Mouse (Mus musculus) limb, embryonic 12.5 days (tissue): ENCODE data around the gene Tmem92. TPM values are rescaled to one million over a fixed set of nuclear protein-coding genes. Genes with fewer than 3 reads are reported as not detected.

Experiments
- ATAC-seq: fragments of 200-750 bp; cut with Nextera tagmentation; 2 replicates; pipeline ENCODE4 v1.8.0; 2017; ENCODE audit warnings: low read depth, moderate TSS enrichment; ENCODE audit not compliant: insufficient number of reproducible peaks, insufficient read depth, low FRiP score, low TSS enrichment
- H3K27ac ChIP-seq: fragments of 300-500 bp; sonication (generic); 2 replicates; pipeline ENCODE4 v1.5.1; 2016; ENCODE audit warnings: mild to moderate bottlenecking, moderate library complexity
- H3K27me3 ChIP-seq: fragments of 300-500 bp; sonication (generic); 2 replicates; pipeline ENCODE4 v1.6.1; 2016; ENCODE audit warnings: mild to moderate bottlenecking, moderate library complexity
- H3K36me3 ChIP-seq: fragments of 300-500 bp; sonication (generic); 2 replicates; pipeline ENCODE4 v1.6.1; 2016; ENCODE audit warnings: mild to moderate bottlenecking, moderate library complexity
- H3K4me1 ChIP-seq: fragments of 300-500 bp; sonication (generic); replicated peaks from 2 replicates; pipeline ENCODE4 v1.6.1; 2016
- H3K4me2 ChIP-seq: fragments of 300-500 bp; sonication (generic); 2 replicates; pipeline ENCODE4 v1.6.1; 2016; ENCODE audit warnings: mild to moderate bottlenecking, moderate library complexity
- H3K4me3 ChIP-seq: fragments of 300-500 bp; sonication (generic); replicated peaks from 2 replicates; pipeline ENCODE4 v1.5.1; 2016; ENCODE audit warnings: mild to moderate bottlenecking
- H3K9ac ChIP-seq: fragments of 300-500 bp; sonication (generic); replicated peaks from 2 replicates; pipeline ENCODE4 v1.6.1; 2016; ENCODE audit warnings: mild to moderate bottlenecking, moderate library complexity
- H3K9me3 ChIP-seq: fragments of 300-500 bp; sonication (generic); 2 replicates; pipeline ENCODE4 v1.6.1; 2016; ENCODE audit warnings: mild to moderate bottlenecking, moderate library complexity
- WGBS: fragments of 180-500 bp; shearing (Covaris S2); methylation state at CpG from one replicate; pipeline ENCODE4 v1.1.7; 2016; 5-methylcytosine and 5-hydroxymethylcytosine counted together
- polyA plus RNA-seq: library from polyadenylated mRNA; unstranded; fragments of >200 nt; fragmentation: Nextera tagmentation; extraction: Ambion mirVana; gene quantifications from 2 replicates; pipeline ENCODE4 v1.2.1, GENCODE M21; 2016

Tmem92 gene
- polyA plus RNA-seq, 1 experiment from 2014 or later: not detected

DNA sequence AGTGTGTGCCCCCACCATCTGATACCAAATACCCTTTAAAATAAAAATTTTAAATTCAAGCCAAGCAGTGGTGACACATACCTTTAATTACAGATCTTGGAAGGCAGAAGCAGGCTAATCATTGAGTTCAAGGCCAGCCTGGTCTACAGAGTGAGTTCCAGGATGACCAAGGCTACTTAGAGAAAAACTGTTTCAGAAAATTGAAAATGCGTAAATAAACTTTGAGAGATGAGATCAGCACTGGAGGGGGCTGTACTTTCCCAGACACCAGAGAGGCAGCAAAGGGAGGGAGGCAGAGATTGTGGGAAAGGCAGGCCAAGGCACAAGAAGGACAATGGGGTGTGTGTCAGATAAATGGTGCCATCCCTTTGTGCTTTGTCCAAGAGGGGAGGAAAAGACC, 20.2 kb downstream of the Tmem92 start:
- H3K27me3 ChIP-seq: no peaks in the 10 kb centered on the region
- H3K36me3 ChIP-seq: no peaks in the 10 kb centered on the region
- H3K9me3 ChIP-seq: no peaks in the 10 kb centered on the region; the same call in 1 of the 2 replicates
- ATAC-seq: no peak
- WGBS: 93% methylated on average over 1 of the region's 1 CpGs
- no peak overlapping the region for H3K4me2 ChIP-seq
- no peak overlapping the region for H3K4me3 ChIP-seq
- no peak overlapping the region for H3K27ac ChIP-seq
- H3K4me1 ChIP-seq: no peaks in the 10 kb centered on the region
- no peak overlapping the region for H3K9ac ChIP-seq

DNA sequence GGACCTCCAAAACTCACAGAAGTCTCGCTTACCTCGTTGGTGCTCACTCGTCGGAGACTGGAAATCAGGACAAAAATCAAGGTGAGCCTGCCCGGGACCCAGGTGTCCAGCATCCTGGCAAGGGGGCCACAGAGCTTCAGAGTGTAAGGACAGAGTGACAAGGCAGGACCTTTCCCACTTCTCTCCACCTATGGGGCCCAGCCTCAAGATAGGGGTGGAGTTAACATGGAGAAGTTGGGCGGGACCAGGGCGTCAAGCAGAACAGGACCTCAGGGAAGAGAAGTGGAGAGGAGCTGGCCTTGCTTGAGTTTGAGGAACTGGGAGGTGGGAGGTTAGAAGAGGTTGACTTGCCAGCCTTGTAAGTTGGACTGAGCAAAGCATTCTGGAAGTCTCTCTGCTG, 21.7 kb downstream of the Tmem92 start:
- no peak overlapping the region for H3K27ac ChIP-seq
- no peak overlapping the region for H3K4me3 ChIP-seq
- 66% methylated on average over 7 of the region's 7 CpGs for WGBS
- H3K4me2 ChIP-seq: no peak overlapping the region
- H3K4me1 ChIP-seq: no peaks in the 10 kb centered on the region
- H3K27me3 ChIP-seq: no peaks in the 10 kb centered on the region
- no peaks in the 10 kb centered on the region for H3K36me3 ChIP-seq
- no peaks in the 10 kb centered on the region for H3K9me3 ChIP-seq
- no peak for ATAC-seq
- H3K9ac ChIP-seq: no peak overlapping the region

DNA sequence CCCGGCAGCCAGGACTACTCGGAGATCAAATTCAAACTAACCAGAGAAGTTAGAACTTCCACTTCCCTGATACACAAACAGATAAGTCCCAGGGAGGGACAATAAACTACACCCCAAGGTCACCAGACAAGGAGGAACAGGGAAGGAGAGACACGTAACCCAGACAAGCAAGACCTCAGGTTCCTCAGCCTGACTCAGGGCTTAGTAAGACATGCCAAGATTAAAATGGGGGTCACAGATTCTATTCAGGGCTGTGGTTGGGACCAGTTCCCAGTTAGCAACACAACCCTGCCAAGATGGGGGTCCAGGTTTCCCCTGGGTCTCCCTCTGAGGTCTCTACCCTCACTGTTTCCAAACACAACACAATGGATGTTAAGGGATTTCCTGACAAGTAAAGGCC, 22.1 kb downstream of the Tmem92 start:
- Histone ChIP-seq H3K27ac (no peak overlapping the region), H3K27me3 (no peaks in the 10 kb centered on the region), H3K36me3 (no peaks in the 10 kb centered on the region), H3K9me3 (no peaks in the 10 kb centered on the region), H3K4me2 (no peak overlapping the region), H3K9ac (no peak overlapping the region), H3K4me1 (no peaks in the 10 kb centered on the region), H3K4me3 (no peak overlapping the region)
- 85% methylated on average over 3 of the region's 3 CpGs for WGBS
- ATAC-seq: no peak

DNA sequence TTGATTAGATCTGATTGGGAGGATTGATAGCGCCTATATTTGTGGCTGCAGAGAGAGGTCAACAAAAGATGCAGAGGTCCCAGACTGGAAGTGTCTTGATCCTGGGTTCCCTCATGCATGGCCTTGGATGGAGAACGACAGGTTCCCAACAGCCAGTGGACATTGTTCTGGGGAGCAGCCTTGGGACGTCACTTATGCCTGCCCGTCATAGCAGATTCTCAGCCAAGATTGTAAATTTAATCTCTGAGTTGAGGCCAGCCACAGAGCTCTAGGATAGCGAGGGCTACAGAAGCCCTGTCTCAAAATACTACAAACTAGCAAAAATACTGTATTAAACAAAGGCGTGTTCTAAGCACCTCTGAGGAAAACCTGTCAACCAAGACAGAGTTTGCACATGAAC, 22.6 kb downstream of the Tmem92 start:
- H3K27ac ChIP-seq: no peak overlapping the region
- WGBS: 86% methylated on average over 6 of the region's 6 CpGs
- no peaks in the 10 kb centered on the region for H3K27me3 ChIP-seq
- H3K9ac ChIP-seq: no peak overlapping the region
- H3K4me3 ChIP-seq: no peak overlapping the region
- H3K9me3 ChIP-seq: no peaks in the 10 kb centered on the region
- H3K4me1 ChIP-seq: no peaks in the 10 kb centered on the region
- H3K4me2 ChIP-seq: no peak overlapping the region
- ATAC-seq: no peak
- no peaks in the 10 kb centered on the region for H3K36me3 ChIP-seq

DNA sequence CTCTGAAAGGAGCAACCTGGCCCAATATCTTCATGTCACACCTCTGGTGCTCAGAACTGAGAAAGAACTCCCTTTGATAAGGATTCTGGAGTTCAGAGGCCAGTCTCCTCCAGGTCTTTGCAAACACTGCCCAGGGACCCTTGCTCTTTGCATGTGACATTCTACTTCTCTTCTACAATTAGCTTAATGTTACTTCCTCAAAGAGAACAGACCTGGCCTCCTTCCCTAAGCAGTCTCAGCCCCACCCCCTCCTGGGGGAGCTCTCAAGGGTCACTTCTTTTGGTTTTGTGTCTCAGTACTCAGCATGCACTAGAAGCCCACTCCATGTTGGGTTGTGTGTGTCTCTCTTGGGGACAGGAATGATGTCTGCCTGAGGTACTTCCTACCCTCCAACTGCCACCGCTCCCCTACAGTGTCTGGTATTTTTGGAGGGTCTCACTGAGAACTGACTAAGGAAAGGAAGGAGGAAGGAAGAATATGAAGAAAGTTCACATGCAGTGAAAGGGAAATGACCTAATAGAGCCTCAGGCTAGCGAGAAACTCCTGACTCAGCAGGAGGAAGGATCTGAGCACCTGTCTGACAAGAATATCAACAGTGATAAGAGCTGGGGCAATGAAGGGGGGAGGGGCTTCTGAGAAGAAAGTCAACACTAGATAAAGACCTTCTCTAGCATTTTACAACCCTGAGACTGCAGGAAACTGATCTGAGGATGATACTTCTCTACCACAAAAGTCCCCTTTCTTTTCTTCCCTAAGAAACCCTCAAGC, 29.4 kb downstream of the Tmem92 start:
- no peaks in the 10 kb centered on the region for H3K36me3 ChIP-seq
- no peaks in the 10 kb centered on the region for H3K9me3 ChIP-seq
- no peak for ATAC-seq
- no peak overlapping the region for H3K4me2 ChIP-seq
- no peak overlapping the region for H3K4me3 ChIP-seq
- no peaks in the 10 kb centered on the region for H3K27me3 ChIP-seq
- H3K4me1 ChIP-seq: no peaks in the 10 kb centered on the region
- no peak overlapping the region for H3K9ac ChIP-seq
- no peak overlapping the region for H3K27ac ChIP-seq
- 53% methylated on average over 2 of the region's 2 CpGs for WGBS

DNA sequence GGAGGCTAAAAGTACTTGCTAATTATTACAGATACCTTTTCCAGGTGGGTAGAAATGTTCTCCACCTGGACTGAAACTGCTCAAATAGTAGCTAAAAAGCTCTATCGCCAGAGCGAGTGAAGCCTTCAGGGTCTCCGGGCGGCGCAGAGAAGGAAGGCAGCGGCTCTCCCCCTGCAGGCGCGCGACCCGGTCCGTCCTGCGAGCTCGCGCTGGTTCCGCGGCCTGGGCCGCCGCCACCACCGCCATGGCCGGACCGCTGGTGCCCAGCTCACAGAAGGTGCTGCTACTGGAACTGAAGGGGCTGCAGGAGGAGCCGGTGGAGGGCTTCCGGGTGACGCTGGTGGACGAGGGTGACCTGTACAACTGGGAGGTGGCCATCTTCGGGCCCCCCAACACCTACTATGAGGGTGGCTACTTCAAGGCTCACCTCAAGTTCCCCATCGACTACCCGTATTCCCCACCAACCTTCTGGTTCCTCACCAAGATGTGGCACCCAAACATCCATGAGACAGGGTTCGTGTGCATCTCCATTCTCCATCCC, 40.7 kb downstream of the Tmem92 start, which contains the start of gene Cdc34b:
TSS of gene Cdc34b (plus strand) at position 51 of the 541 bp plus-strand sequence.
- no peak within 1 kb of the TSS for H3K9ac ChIP-seq
- H3K27ac ChIP-seq: no peak within 1 kb of the TSS
- no peak for ATAC-seq
- peaks cover 4% of the 10 kb centered on the region; the same call in 1 of the 2 replicates for H3K9me3 ChIP-seq
- no peaks in the 10 kb centered on the region for H3K4me1 ChIP-seq
- peaks cover 15% of the 10 kb centered on the region for H3K27me3 ChIP-seq
- H3K4me2 ChIP-seq: no peak within 1 kb of the TSS
- H3K36me3 ChIP-seq: no peaks in the 10 kb centered on the region
- H3K4me3 ChIP-seq: no peak within 1 kb of the TSS
- WGBS: 81% methylated on average over 29 of the region's 29 CpGs

DNA sequence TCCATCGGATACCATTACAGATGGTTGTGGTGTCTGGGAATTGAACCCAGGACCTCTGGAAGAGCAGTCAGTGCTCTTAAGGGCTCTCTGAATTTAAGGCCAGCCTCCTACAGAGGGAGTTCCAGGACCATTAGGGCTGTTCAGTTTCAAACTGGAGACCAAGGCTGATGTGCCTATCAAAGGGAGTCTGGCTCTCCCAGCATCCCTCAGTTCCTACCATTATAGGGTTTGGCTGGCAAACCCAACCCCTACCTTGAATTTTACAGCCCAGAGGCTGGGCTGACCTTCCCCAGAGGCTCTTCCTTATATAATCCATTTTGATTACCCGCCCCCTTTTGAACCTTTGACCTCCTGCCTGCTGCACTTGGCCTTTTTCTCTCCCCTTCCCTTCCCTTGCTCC, 46.8 kb downstream of the Tmem92 start:
- Histone ChIP-seq H3K4me3 (no peak overlapping the region), H3K27ac (no peak overlapping the region), H3K4me2 (no peak overlapping the region), H3K9me3 (no peaks in the 10 kb centered on the region), H3K9ac (no peak overlapping the region), H3K27me3 (peaks cover 2% of the 10 kb centered on the region; the same call in 1 of the 2 replicates), H3K4me1 (no peaks in the 10 kb centered on the region), H3K36me3 (no peaks in the 10 kb centered on the region)
- no peak for ATAC-seq
- 69% methylated on average over 2 of the region's 2 CpGs for WGBS

DNA sequence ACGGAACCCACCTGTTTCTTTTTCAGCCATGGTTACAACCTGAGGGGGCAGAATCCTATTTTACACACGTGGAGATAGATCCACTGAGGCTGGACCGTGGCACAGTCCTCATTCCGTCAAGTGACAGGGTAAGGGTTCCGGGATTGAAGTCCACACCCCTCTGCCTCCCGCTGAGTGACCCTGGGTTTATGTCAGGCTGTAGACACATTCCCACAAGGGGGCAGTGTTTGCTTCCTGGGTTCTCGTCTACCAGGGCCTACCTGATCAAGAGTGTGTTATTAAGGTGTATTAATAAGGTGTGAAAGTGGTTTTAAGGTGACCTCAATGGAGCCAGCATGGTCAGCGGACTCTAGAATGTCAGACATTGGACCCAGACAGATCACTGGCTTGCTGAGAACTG, 49.7 kb downstream of the Tmem92 start:
- H3K36me3 ChIP-seq: no peaks in the 10 kb centered on the region
- no peak overlapping the region for H3K27ac ChIP-seq
- H3K9me3 ChIP-seq: no peaks in the 10 kb centered on the region
- H3K4me2 ChIP-seq: no peak overlapping the region
- ATAC-seq: no peak
- H3K4me3 ChIP-seq: no peak overlapping the region
- H3K9ac ChIP-seq: no peak overlapping the region
- WGBS: 40% methylated on average over 8 of the region's 8 CpGs
- no peaks in the 10 kb centered on the region for H3K27me3 ChIP-seq
- no peaks in the 10 kb centered on the region for H3K4me1 ChIP-seq

DNA sequence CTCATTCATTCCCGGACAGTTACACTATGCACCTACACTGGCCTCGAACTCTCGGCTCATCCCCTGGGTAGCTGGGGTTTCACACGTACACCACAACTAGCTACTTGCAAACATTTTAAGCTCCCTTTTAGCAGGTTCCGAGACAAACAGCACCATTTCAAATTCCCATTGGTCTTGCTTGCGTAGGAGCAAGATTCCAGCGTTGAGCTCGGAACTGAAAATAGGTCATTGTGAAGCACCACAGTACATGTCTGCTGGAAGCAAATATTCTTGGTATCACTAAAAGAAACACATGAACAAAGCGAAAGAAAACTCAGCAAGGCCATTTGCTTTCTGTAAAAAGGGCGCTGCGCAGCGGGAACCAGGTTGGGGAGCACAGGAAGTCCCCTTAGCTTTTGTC, 51.3 kb downstream of the Tmem92 start:
- H3K27me3 ChIP-seq: no peaks in the 10 kb centered on the region
- no peaks in the 10 kb centered on the region for H3K9me3 ChIP-seq
- H3K4me1 ChIP-seq: no peaks in the 10 kb centered on the region
- H3K36me3 ChIP-seq: no peaks in the 10 kb centered on the region
- no peak for ATAC-seq
- no peak overlapping the region for H3K4me2 ChIP-seq
- H3K9ac ChIP-seq: no peak overlapping the region
- no peak overlapping the region for H3K4me3 ChIP-seq
- H3K27ac ChIP-seq: no peak overlapping the region
- 84% methylated on average over 12 of the region's 12 CpGs for whole genome bisulfite sequencing

DNA sequence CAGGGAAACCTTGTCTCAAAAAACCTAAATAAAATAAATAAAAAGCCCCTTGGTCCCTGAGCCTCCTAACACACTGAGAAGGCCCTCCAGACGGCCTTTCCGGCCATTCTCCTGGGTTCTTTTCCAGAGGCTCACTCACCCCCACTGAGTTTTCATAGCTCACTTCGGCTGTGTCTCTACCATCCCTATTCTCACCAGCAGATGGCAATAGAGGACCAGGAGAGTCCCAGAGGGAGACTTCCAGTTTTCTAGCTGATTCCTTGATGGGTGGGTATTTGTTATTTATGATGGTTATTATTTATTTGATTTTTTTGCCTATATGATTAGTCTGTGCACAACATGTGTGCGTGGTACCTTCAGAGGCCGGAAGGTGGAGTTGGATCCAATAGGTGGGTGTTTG, 52.2 kb downstream of the Tmem92 start:
- Histone ChIP-seq H3K4me2 (no peak overlapping the region), H3K9me3 (no peaks in the 10 kb centered on the region), H3K4me3 (no peak overlapping the region), H3K4me1 (no peaks in the 10 kb centered on the region), H3K36me3 (no peaks in the 10 kb centered on the region), H3K27ac (no peak overlapping the region), H3K27me3 (no peaks in the 10 kb centered on the region), H3K9ac (no peak overlapping the region)
- whole genome bisulfite sequencing: 36% methylated on average over 5 of the region's 5 CpGs
- ATAC-seq: no peak

DNA sequence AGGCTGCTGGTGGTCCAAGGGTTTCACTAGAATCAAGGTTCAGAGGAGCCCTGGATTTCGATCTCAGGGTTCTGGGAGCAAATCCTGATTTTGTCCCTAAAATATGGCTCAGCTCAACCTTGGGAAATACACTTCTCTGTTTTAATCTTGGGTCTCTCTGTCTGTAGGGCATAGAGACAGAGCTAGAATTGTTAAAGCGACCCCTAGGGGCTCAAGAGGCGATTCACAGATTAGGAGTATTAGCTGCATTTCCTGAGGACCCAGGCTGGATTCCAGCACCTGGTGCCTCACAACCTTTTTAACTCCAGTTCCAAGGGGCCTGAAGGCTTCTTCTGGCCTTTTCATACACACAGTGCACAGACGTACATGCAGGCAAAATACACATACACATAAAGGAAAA, 52.9 kb downstream of the Tmem92 start:
- WGBS: 34% methylated on average over 4 of the region's 4 CpGs
- no peak for ATAC-seq
- H3K27me3 ChIP-seq: no peaks in the 10 kb centered on the region

DNA sequence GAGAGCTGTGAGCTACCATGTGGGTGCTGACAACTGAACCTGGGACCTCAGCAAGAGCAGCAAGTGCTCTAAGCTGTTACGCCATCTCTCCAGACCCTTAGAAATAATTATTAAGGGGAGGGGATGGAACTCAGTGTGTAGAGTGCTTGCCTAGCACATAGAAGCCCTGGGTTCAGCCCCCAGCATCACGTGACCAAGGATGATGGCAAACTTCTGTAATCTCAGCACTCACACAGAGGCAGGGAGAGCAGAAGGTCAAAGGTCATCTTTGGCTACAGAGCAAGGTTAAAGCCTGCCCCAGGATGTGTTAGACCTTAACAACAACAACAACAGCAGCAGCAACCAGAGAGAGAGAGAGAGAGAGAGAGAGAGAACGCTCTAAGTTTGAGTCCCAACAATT, 54.0 kb downstream of the Tmem92 start:
- Histone ChIP-seq H3K4me2 (no peak overlapping the region), H3K36me3 (no peaks in the 10 kb centered on the region), H3K27me3 (no peaks in the 10 kb centered on the region), H3K9ac (no peak overlapping the region), H3K4me3 (no peak overlapping the region), H3K4me1 (no peaks in the 10 kb centered on the region), H3K27ac (no peak overlapping the region), H3K9me3 (no peaks in the 10 kb centered on the region)
- 87% methylated on average over 3 of the region's 3 CpGs for WGBS
- ATAC-seq: no peak

More for the DNA sequence above, 52.9 kb downstream of the Tmem92 start:
- Histone ChIP-seq H3K9me3 (no peaks in the 10 kb centered on the region), H3K27ac (no peak overlapping the region), H3K4me1 (no peaks in the 10 kb centered on the region), H3K4me3 (no peak overlapping the region), H3K36me3 (no peaks in the 10 kb centered on the region), H3K4me2 (no peak overlapping the region), H3K9ac (no peak overlapping the region)
